Mouse (Mus musculus) hindbrain, embryonic 15.5 days (tissue): ENCODE results near the gene Myh10. TPM values are rescaled to one million over a fixed set of nuclear protein-coding genes. Genes with fewer than 3 reads are reported as not detected.

ENCODE experiments used
- ATAC-seq: fragments of 200-750 bp; cut with Nextera tagmentation; 2 replicates; pipeline ENCODE4 v1.8.0; 2017; ENCODE audit warnings: low read depth, moderate number of reproducible peaks, moderate TSS enrichment; ENCODE audit not compliant: low FRiP score
- H3K27ac ChIP-seq: fragments of 300-500 bp; sonication (generic); replicated peaks from 2 replicates; pipeline ENCODE4 v1.5.1; 2015; ENCODE audit warnings: mild to moderate bottlenecking, inconsistent platforms
- H3K27me3 ChIP-seq: fragments of 300-500 bp; sonication (generic); 2 replicates; pipeline ENCODE4 v1.6.1; 2015; ENCODE audit warnings: control low read depth, inconsistent platforms
- H3K36me3 ChIP-seq: fragments of 300-500 bp; sonication (generic); 2 replicates; pipeline ENCODE4 v1.6.1; 2015; ENCODE audit warnings: control low read depth, inconsistent platforms
- H3K4me1 ChIP-seq: fragments of 300-500 bp; sonication (generic); replicated peaks from 2 replicates; pipeline ENCODE4 v1.6.1; 2015; ENCODE audit warnings: control low read depth, inconsistent platforms
- H3K4me2 ChIP-seq: fragments of 300-500 bp; sonication (generic); 2 replicates; pipeline ENCODE4 v1.6.1; 2015; ENCODE audit warnings: moderate library complexity, mild to moderate bottlenecking, inconsistent platforms
- H3K4me3 ChIP-seq: fragments of 300-500 bp; sonication (generic); 2 replicates; pipeline ENCODE4 v1.5.1; 2015; ENCODE audit warnings: mild to moderate bottlenecking, inconsistent platforms
- H3K9ac ChIP-seq: fragments of 300-500 bp; sonication (generic); 2 replicates; pipeline ENCODE4 v1.6.1; 2015; ENCODE audit warnings: inconsistent platforms
- H3K9me3 ChIP-seq: fragments of 300-500 bp; sonication (generic); 2 replicates; pipeline ENCODE4 v1.6.1; 2016; ENCODE audit warnings: control low read depth, inconsistent platforms
- WGBS: fragments of 180-500 bp; shearing (Covaris S2); methylation state at CpG from one replicate; pipeline ENCODE4 v1.1.7; 2015; 5-methylcytosine and 5-hydroxymethylcytosine counted together
- polyA plus RNA-seq: library from polyadenylated mRNA; unstranded; fragments of >200 nt; fragmentation: Nextera tagmentation; extraction: Ambion mirVana; gene quantifications from 2 replicates; pipeline ENCODE4 v1.2.1, GENCODE M21; 2015

Gene Myh10
- polyA plus RNA-seq, 1 experiment from 2014 or later = 97.3 TPM

DNA sequence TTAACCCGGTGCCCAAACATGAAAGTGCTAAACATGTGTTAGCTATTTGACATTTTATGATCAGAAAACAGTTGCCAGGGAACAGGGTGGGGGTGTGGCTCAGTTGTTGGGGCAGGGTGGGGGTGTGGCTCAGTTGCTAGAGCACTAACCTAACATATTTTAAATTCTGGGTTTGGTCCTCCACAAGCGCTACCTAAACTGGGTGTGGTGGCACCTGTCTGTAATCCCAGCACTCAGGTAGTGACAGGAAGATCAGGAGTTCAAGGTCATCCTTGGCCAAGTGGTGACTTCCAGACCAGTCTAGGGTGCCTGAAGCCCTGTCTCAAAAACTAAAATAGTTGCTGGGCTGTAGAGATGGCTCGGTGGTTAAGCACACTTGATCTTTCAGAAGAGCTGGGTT lies 17.3 kb upstream of the Myh10 start:
- WGBS = 82% methylated on average over 3 of the region's 3 CpGs
- H3K9ac ChIP-seq = no peak overlapping the region
- H3K36me3 ChIP-seq = no peaks in the 10 kb centered on the region
- no peak overlapping the region for H3K4me3 ChIP-seq
- no peak overlapping the region for H3K27ac ChIP-seq
- no peak for ATAC-seq
- no peaks in the 10 kb centered on the region for H3K4me1 ChIP-seq
- H3K4me2 ChIP-seq = no peak overlapping the region
- H3K9me3 ChIP-seq = no peaks in the 10 kb centered on the region
- no peaks in the 10 kb centered on the region for H3K27me3 ChIP-seq

DNA sequence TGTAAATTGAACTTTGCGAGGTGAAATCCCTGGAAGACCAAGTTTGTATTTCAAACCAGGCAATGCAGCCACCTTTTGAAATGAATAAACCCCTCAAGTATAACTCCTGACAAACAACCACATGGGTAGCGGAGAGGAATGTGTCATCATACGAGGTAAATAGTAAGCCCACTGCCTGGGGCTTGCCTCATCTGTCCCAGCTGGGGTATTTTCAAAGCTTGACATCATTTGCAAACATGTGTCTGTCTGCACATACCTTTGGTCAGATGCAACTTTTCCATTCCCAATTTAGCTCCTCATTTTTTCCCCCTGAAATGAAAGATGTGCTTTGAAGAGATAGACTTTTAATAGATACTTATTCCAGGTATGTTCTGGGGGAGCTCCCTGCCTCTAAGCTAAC lies 16.7 kb upstream of the Myh10 start:
- no peak overlapping the region for H3K4me3 ChIP-seq
- H3K27me3 ChIP-seq = no peaks in the 10 kb centered on the region
- no peak for ATAC-seq
- H3K9me3 ChIP-seq = no peaks in the 10 kb centered on the region
- H3K4me1 ChIP-seq = no peaks in the 10 kb centered on the region
- H3K27ac ChIP-seq = no peak overlapping the region
- no peak overlapping the region for H3K9ac ChIP-seq
- 82% methylated on average over 3 of the region's 3 CpGs for WGBS
- H3K36me3 ChIP-seq = no peaks in the 10 kb centered on the region
- no peak overlapping the region for H3K4me2 ChIP-seq

DNA sequence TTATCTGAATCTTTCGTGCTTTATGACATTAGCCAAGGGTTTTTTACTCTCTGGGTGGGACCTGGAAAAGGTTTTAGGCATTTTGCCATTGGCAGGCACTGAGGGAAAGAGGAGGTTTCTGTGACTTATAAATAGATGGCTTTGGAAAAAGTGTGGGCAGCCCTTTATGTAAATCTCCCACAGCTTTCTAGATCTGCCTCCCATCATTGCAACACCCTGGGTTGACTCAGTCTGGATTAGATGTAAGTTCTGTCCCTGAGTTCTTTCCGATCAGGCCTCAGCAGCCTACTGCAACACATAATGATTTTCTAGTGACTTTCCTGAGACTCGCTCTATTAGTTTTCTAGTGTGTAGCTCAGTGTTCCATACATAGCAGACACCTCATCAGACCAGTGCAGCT lies 16.1 kb upstream of the Myh10 start:
- Histone ChIP-seq H3K27me3 (no peaks in the 10 kb centered on the region), H3K9ac (no peak overlapping the region), H3K27ac (no peak overlapping the region), H3K4me1 (no peaks in the 10 kb centered on the region), H3K4me3 (no peak overlapping the region), H3K9me3 (no peaks in the 10 kb centered on the region), H3K4me2 (no peak overlapping the region), H3K36me3 (no peaks in the 10 kb centered on the region)
- WGBS = 83% methylated on average over 3 of the region's 3 CpGs
- no peak for ATAC-seq

DNA sequence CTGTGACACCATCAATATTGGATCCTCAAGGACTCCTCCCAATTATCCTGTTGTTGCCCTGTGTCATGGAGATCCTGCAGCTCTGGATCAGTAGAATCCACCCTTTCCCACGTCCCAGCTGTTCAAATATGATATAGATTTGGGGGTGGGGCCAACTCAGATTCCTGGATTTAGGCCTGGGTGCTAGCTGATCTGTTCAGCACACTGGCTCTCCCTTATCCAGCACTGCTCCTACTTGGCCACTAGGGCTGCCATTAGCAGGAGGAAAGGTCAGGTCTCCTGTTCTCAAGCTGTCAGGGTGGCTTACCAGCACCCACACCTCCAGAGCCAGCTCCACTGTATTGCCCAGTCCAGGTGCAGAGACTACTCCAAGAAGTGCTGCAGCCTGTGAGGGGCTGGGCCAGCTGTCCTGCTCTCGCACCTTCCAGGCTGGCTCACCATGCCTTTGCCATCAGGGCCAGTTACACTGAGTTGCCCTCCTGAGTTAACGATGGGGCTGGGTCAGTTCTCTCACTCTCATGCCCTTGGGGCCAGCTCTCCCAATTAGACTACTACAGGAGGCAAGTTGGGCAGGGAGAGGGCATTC lies 10.0 kb upstream of the Myh10 start:
- no peak overlapping the region for H3K4me2 ChIP-seq
- no peaks in the 10 kb centered on the region for H3K36me3 ChIP-seq
- H3K9ac ChIP-seq = no peak overlapping the region
- no peak overlapping the region for H3K27ac ChIP-seq
- ATAC-seq = no peak
- no peaks in the 10 kb centered on the region for H3K27me3 ChIP-seq
- no peaks in the 10 kb centered on the region for H3K4me1 ChIP-seq
- no peaks in the 10 kb centered on the region for H3K9me3 ChIP-seq
- 60% methylated on average over 3 of the region's 3 CpGs for WGBS
- H3K4me3 ChIP-seq = no peak overlapping the region

DNA sequence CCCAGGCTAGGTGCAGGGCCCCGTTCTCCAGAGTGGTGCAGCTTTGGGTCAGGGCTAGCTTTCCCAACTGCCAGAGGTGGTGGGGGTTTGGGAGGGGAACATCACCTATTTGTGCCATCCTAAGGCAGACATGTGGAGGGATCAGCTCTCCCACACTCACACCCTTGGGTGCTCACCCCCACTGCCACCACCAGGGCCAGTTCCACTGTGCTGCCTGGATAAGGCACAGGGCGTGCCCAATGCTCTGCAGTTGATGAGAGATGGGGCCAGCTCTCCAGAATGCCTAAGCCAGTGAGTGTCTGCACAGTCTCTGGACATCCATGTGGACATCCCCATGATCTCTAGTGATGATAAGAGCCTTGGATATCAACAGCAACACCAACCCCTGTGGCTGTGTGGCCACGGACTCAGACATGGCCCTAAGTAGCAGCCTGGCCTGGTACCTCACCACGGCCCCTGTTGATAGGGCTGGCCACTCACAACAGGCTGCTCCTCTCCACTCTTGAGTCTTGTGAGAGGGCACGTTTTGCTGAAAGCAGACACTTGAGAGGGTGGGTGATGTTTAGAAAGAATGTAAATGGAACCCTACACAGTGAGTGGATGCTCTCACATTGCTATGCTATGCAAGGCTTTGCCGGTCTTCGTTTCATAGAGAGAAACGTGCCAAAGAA lies 9.1 kb upstream of the Myh10 start:
- no peaks in the 10 kb centered on the region for H3K9me3 ChIP-seq
- H3K9ac ChIP-seq = no peak overlapping the region
- H3K36me3 ChIP-seq = no peaks in the 10 kb centered on the region
- H3K27ac ChIP-seq = no peak overlapping the region
- no peaks in the 10 kb centered on the region for H3K27me3 ChIP-seq
- 83% methylated on average over 8 of the region's 8 CpGs for WGBS
- no peaks in the 10 kb centered on the region for H3K4me1 ChIP-seq
- no peak overlapping the region for H3K4me3 ChIP-seq
- ATAC-seq = no peak
- H3K4me2 ChIP-seq = no peak overlapping the region

DNA sequence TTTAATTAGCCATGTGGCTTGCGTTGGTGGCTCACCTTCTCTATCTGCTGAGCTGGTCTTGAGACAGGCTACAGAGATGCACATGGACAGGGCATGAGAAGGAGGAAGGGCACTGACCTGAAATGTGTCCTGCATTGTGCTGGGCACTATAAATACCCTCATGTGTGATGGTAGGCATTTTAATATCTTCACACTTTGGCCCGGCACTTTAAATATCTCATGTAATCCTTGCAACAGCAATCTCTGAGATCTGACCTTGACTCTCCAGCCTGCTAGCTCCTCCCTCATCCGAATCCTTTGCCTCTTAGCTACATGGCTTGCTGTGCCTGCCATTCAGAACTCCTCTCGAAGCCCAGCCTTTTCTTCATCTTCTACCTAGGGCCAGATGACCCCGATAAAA lies 5.4 kb upstream of the Myh10 start:
- Histone ChIP-seq H3K36me3 (no peaks in the 10 kb centered on the region), H3K27ac (no peak overlapping the region)
- ATAC-seq = no peak

DNA sequence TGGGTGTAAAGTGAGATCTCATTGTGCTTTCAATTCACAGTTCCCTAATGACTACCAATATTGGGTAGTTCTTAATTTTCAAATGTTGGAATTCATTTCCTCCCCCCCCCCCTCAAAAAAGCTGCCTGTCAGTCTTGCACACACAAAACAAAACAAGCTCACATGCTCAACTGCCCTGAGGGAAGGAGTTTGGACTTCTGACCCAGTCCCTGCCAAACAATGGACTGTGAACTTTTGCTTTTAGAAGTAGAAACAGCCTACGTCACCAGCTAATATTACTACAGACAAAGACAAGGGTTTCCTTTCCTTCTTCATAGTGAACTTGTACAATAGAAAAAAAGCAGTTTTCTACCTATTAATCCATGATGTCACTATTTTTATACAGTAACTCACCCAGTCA lies 2.1 kb upstream of the Myh10 start:
- H3K9ac ChIP-seq = no peak overlapping the region
- no peak overlapping the region for H3K27ac ChIP-seq
- no peaks in the 10 kb centered on the region for H3K27me3 ChIP-seq
- H3K4me2 ChIP-seq = no peak overlapping the region
- no peaks in the 10 kb centered on the region for H3K36me3 ChIP-seq
- H3K4me1 ChIP-seq = peaks cover 10% of the 10 kb centered on the region
- no peak overlapping the region for H3K4me3 ChIP-seq
- no peak for ATAC-seq
- no peaks in the 10 kb centered on the region for H3K9me3 ChIP-seq
- WGBS = 86% methylated on average over 1 of the region's 1 CpGs

More for the DNA sequence above, 5.4 kb upstream of the Myh10 start:
- Histone ChIP-seq H3K27me3 (no peaks in the 10 kb centered on the region), H3K9me3 (no peaks in the 10 kb centered on the region), H3K4me2 (no peak overlapping the region), H3K4me1 (peaks cover 7% of the 10 kb centered on the region; the same call in 1 of the 2 replicates), H3K9ac (no peak overlapping the region), H3K4me3 (no peak overlapping the region)
- WGBS = 90% methylated on average over 5 of the region's 5 CpGs

DNA sequence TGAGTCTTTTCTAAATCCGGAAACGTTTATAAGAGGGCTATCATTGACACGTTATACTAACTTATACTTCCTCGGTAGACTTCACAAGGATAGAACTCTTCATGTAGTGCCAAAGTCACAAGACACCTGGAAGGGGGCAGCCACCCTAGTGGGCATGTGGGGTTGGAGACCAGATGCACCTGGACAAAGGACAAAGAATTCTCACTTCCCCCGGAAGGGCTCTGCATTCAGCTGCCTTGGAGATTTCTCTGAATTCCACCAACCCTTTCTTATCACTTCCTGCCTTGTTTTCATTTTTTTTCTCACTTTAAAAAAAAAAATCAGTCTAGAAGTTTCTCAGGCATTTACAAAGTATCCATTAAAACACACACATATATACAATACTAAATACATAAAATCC lies 894 bp upstream of the Myh10 start:
- peak overlapping the region; percentile 35; the same call in 1 of the 2 replicates for H3K4me2 ChIP-seq
- no peak overlapping the region; the same call in 1 of the 2 replicates for H3K4me3 ChIP-seq
- no peak overlapping the region for H3K9ac ChIP-seq
- H3K27ac ChIP-seq = 0 out of 2 replicates have a peak overlapping the region, but pooled peaks have one; percentile 12
- H3K9me3 ChIP-seq = no peaks in the 10 kb centered on the region
- no peaks in the 10 kb centered on the region for H3K36me3 ChIP-seq
- H3K27me3 ChIP-seq = no peaks in the 10 kb centered on the region
- peaks cover 19% of the 10 kb centered on the region for H3K4me1 ChIP-seq
- 73% methylated on average over 5 of the region's 5 CpGs for WGBS
- ATAC-seq = no peak

DNA sequence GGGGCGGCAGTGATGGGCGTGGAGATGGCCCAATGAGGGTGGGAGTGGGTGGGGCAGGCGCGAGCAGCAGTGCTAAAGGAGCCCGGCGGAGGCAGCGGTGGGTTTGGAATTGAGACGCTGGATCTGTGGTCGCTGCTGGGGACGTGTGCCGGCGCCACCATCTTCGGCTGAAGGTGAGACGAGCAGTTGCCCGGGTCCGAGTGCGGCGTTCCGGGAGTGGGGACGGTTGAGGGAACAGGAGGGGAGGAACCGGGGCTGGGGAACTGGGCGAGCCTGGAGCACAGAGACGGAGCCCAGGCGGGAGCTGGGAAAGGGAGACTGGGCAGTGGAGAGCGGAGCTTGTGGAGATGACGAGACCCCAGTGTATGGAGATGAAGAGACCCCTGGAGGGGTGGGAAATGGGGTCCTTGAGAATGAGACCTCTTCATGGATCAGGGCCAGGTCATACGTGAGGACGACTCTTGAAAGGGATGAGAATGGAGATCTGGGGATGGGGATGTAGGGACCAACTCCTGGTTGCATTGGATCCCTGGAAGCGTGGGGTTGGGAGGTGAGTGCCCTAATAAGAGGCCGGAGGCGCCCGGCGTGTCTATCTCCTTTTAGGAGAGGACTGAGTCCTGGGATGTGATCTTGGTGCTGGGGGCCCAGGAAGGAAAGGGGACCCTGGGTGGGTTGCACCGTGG lies 792 bp downstream of the Myh10 start:
- H3K4me1 ChIP-seq = peaks cover 24% of the 10 kb centered on the region
- under 1% methylated on average over 34 of the region's 34 CpGs for WGBS
- peak; percentile 16 for ATAC-seq

DNA sequence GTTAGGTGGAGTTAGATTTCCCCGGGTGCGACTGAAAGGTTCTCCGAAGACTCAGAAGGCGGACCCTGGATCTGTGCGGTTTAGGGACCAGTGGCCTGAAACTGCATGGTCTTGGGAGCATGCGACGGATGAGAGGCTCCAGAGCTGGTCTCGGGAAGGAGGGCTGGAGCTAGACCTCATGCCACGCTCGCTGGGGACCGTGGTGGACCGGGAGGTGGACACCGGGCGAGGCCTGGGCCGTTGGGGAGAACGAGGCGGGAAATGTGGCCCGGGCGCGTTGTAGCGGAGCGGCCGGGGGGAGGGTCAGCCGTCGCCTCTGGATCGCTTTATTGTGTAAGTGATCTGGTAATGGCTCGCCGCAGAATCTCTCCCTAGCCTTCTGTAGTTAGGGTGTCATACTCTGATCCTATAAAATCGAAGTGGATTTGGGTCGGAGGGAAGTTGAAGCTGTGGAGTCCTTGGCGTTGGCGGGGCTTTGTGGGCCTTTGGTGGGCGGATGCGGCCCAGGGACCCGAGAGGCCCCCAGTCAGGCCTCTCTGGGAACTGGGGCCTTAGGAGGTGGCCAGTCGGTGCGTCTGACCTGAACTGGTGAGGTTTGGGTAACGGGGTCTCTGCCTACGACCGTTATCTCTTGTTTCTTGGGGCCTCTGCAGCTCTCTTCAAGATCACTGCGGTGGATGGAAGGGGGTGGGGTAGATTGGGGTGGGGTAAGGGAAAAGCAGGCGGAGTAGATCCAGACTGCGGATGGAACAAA lies 1.5 kb downstream of the Myh10 start:
- H3K4me1 ChIP-seq = peaks cover 24% of the 10 kb centered on the region
- H3K27ac ChIP-seq = peak overlapping the region; percentile 100
- under 1% methylated on average over 43 of the region's 43 CpGs for WGBS
- H3K27me3 ChIP-seq = no peaks in the 10 kb centered on the region
- ATAC-seq = no peak
- peak overlapping the region; percentile 78 for H3K4me3 ChIP-seq
- peak overlapping the region; percentile 60 for H3K4me2 ChIP-seq
- H3K36me3 ChIP-seq = no peaks in the 10 kb centered on the region
- peak overlapping the region; percentile 90 for H3K9ac ChIP-seq
- H3K9me3 ChIP-seq = no peaks in the 10 kb centered on the region

More for the DNA sequence above, 792 bp downstream of the Myh10 start:
- Histone ChIP-seq H3K27ac (peak overlapping the region; percentile 100), H3K27me3 (no peaks in the 10 kb centered on the region), H3K9me3 (no peaks in the 10 kb centered on the region), H3K4me2 (peak overlapping the region; percentile 60), H3K4me3 (peak overlapping the region; percentile 78), H3K9ac (peak overlapping the region; percentile 90), H3K36me3 (no peaks in the 10 kb centered on the region)

DNA sequence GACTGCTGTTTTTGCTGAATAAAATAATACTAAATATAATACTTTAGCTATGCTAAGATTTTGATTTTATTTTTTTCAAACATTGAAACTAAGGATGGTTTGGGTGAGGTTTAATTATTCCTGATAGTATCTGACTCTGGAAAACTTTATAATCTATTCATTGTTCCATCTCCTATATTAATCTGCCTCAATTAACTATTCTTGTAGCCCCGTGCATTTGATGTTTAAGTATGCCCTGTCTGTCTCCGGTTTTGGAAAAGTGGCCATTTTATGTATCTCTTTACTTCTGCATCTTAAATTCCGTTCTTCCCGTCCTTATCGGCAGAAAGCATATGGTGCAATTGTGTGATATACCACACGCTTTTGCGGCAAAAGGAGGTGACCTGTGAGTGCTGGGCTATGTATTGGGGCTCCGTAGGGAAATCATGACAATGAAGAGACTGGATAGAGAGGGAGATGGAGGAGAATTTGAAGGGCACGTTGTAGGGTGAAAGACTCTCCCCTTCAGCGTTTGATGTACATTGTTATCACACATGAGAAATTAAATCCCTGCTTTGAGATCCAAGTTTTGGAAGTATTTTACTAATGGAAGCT lies 2.2 kb downstream of the Myh10 start:
- Histone ChIP-seq H3K4me1 (peaks cover 24% of the 10 kb centered on the region), H3K4me3 (peak overlapping the region; percentile 78), H3K9me3 (no peaks in the 10 kb centered on the region), H3K27me3 (no peaks in the 10 kb centered on the region), H3K4me2 (peak overlapping the region; percentile 60), H3K27ac (peak overlapping the region; percentile 100), H3K9ac (peak overlapping the region; percentile 90), H3K36me3 (no peaks in the 10 kb centered on the region)
- ATAC-seq = no peak
- 4% methylated on average over 10 of the region's 10 CpGs for WGBS
